Mouse (Mus musculus): ENCODE results near the gene Tfrc.

GRCm38 (mm10) chr16:32641440-32642219, 32.9 kb downstream of the Tfrc start:
- TF ChIP-seq CHD2 (IDR thresholded peaks at IDR 0.05; ENCODE audit: low read length) (no peak), MXI1 (IDR thresholded peaks at IDR 0.05; ENCODE audit: low read depth, low read length) (no peak), UBTF (IDR thresholded peaks at IDR 0.05; ENCODE audit: low read depth, low read length) (no peak), CTCF (conservative IDR thresholded peaks at IDR 0.05 in 1 of 2, IDR thresholded peaks at IDR 0.05 in 1 of 2; ENCODE audit: low read depth in 2 of 2, low read length in 2 of 2) (no peak), ZMIZ1 (IDR thresholded peaks at IDR 0.05; ENCODE audit: low read depth, low read length) (no peak), HCFC1 (IDR thresholded peaks at IDR 0.05; ENCODE audit: low read depth, low read length) (no peak), RCOR1 (conservative IDR thresholded peaks at IDR 0.05; ENCODE audit: low read depth, low read length) (no peak), POLR2A (IDR thresholded peaks at IDR 0.05; ENCODE audit: low read depth, low read length) (no peak), TBP (conservative IDR thresholded peaks at IDR 0.05; ENCODE audit: low read depth, low read length) (no peak), ZKSCAN1 (IDR thresholded peaks at IDR 0.05; ENCODE audit: borderline replicate concordance, low read depth, low read length) (no peak), USF2 (conservative IDR thresholded peaks at IDR 0.05; ENCODE audit: low read depth, low read length) (no peak), PAX5 (IDR thresholded peaks at IDR 0.05; ENCODE audit: low read length) (no peak), EP300 (IDR thresholded peaks at IDR 0.05; ENCODE audit: low read length) (no peak), MAFK (IDR thresholded peaks at IDR 0.05; ENCODE audit: insufficient replicate concordance, low read length) (no peak)
